ENCODE assay signal across 9 mouse cellular contexts in genomic region chr4:151107131-151108001, GRCm38 (mm10). TPM values are rescaled to one million over a fixed set of nuclear protein-coding genes. Genes with fewer than 3 reads are reported as not detected.
DNase-seq lines count a peak whose midpoint lies in the region; ATAC-seq and TF ChIP-seq lines count a peak whose summit lies in the region.
"Had no signal": no experiment of that assay in that cellular context is flagged by ENCODE, and none has a peak within 500 bp of the region (broad histone marks: within the 10 kb centered on the region; RNA-seq: fewer than 3 reads in every experiment).

No protein-coding gene starts in this region.

- peak overlapping the region; percentile 60 for H3K4me2 ChIP-seq in forebrain, postnatal 0 days (ENCODE audit: low read depth)
- peak overlapping the region; percentile 90 for H3K4me2 ChIP-seq in midbrain, embryonic 11.5 days

- H3K27me3 ChIP-seq in kidney, adult 2 months (replicated peaks; ENCODE audit: control insufficient read depth, insufficient read depth, low read length), result no peaks in the 10 kb centered on the region
- no peaks in the 10 kb centered on the region for H3K27me3 ChIP-seq in forebrain, postnatal 0 days (ENCODE audit: insufficient read depth, low read length)
- peaks cover 9% of the 10 kb centered on the region for H3K27me3 ChIP-seq in midbrain, embryonic 11.5 days (ENCODE audit: control insufficient read depth, insufficient read depth, low read length)
- H3K27me3 ChIP-seq in testis, adult 2 months (ENCODE audit: control insufficient read depth, insufficient read depth, low read length), result no peaks in the 10 kb centered on the region

- no peaks in the 10 kb centered on the region for H3K36me3 ChIP-seq in kidney, adult 2 months (ENCODE audit: control insufficient read depth, insufficient read depth, low read length)
- H3K36me3 ChIP-seq in forebrain, postnatal 0 days (ENCODE audit: insufficient read depth), result no peaks in the 10 kb centered on the region
- no peaks in the 10 kb centered on the region for H3K36me3 ChIP-seq in midbrain, embryonic 11.5 days (ENCODE audit: control insufficient read depth, insufficient read depth, low read length)
- no peaks in the 10 kb centered on the region for H3K36me3 ChIP-seq in testis, adult 2 months (ENCODE audit: control insufficient read depth, insufficient read depth, low read length)

- H3K4me3 ChIP-seq in kidney, adult 2 months (ENCODE audit: insufficient read depth, low read depth, low read length), result peak overlapping the region; percentile 49
- peak overlapping the region; percentile 96 for H3K4me3 ChIP-seq in forebrain, postnatal 0 days (ENCODE audit: low read depth, low read length)
- peak overlapping the region; percentile 83 for H3K4me3 ChIP-seq in midbrain, embryonic 11.5 days (ENCODE audit: low read depth, low read length)
- H3K4me3 ChIP-seq in testis, adult 2 months (ENCODE audit: control insufficient read depth, low read depth, low read length), result peak overlapping the region; percentile 80

- WGBS in kidney, adult 2 months, result 2% methylated on average over 59 of the region's 60 CpGs
- WGBS in forebrain, postnatal 0 days, result 1% methylated on average over 55 of the region's 60 CpGs
- 4% methylated on average over 59 of the region's 60 CpGs for WGBS in midbrain, embryonic 11.5 days

- peak overlapping the region; percentile 96 for H3K9ac ChIP-seq in forebrain, postnatal 0 days
- peak overlapping the region; percentile 93 for H3K9ac ChIP-seq in midbrain, embryonic 11.5 days (ENCODE audit: low read length)

- TF ChIP-seq POLR2A in kidney, adult 2 months (IDR thresholded peaks at IDR 0.05; ENCODE audit: low read depth, low read length), result no peak
- no peak for TF ChIP-seq POLR2A in testis, adult 2 months (IDR thresholded peaks at IDR 0.05; ENCODE audit: control insufficient read depth, low read depth, low read length)

- no peaks in the 10 kb centered on the region for H3K9me3 ChIP-seq in forebrain, postnatal 0 days (ENCODE audit: low read length)
- H3K9me3 ChIP-seq in midbrain, embryonic 11.5 days (ENCODE audit: control insufficient read depth, low read length), result no peaks in the 10 kb centered on the region

- ATAC-seq in forebrain, postnatal 0 days, result peak; percentile 34
- ATAC-seq in midbrain, embryonic 11.5 days (ENCODE audit: low FRiP score), result peak; percentile 20; the same call in 1 of the 2 replicates

- H3K4me1 ChIP-seq in kidney, adult 2 months (ENCODE audit: control insufficient read depth, insufficient read depth, low read length), result no peaks in the 10 kb centered on the region
- peaks cover 25% of the 10 kb centered on the region for H3K4me1 ChIP-seq in forebrain, postnatal 0 days (ENCODE audit: insufficient read depth)
- H3K4me1 ChIP-seq in midbrain, embryonic 11.5 days (ENCODE audit: control insufficient read depth, insufficient read depth, low read length), result peaks cover 21% of the 10 kb centered on the region
- peaks cover 10% of the 10 kb centered on the region for H3K4me1 ChIP-seq in testis, adult 2 months (ENCODE audit: control insufficient read depth, insufficient read depth, low read length)

- DNase-seq in kidney, adult 2 months, result no peak
- DNase-seq in kidney, adult 18-20 months, result no peak
- DNase-seq in cerebellum, adult 18-20 months, result peak; percentile 66 to 77
- DNase-seq in forebrain, postnatal 0 days, result peak; percentile 85
- DNase-seq in layer of hippocampus, postnatal 25 days (ENCODE audit: extremely low spot score in 1 of 2, low spot score in 1 of 2), result peak; percentile 44 to 48
- peak; percentile 96 for DNase-seq in midbrain, embryonic 11.5 days (ENCODE audit: low spot score, missing footprints)
- no peak for DNase-seq in thymus, adult 18-20 months

- no peak overlapping the region for H3K27ac ChIP-seq in kidney, adult 2 months (ENCODE audit: insufficient read depth, low read depth, low read length)
- H3K27ac ChIP-seq in forebrain, postnatal 0 days (ENCODE audit: low read depth, low read length), result peak overlapping the region; percentile 98
- peak overlapping the region; percentile 88 for H3K27ac ChIP-seq in midbrain, embryonic 11.5 days (ENCODE audit: low read depth, low read length)
- H3K27ac ChIP-seq in testis, adult 2 months (ENCODE audit: control insufficient read depth, insufficient read depth, low read depth, low read length), result no peak overlapping the region

- no peak for TF ChIP-seq CTCF in kidney, adult 2 months (conservative IDR thresholded peaks at IDR 0.05; ENCODE audit: insufficient read depth, insufficient read length, low read depth, low read length)
- no peak for TF ChIP-seq CTCF in forebrain, postnatal 0 days (IDR thresholded peaks at IDR 0.05; ENCODE audit: low read depth)
- TF ChIP-seq CTCF in testis, adult 2 months (IDR thresholded peaks at IDR 0.05; ENCODE audit: control insufficient read depth, insufficient read depth, insufficient replicate concordance, low read depth, low read length), result no peak

RNA-seq across cellular contexts. Expression of gene Gm13090, which starts 18.0 kb away (rescaled TPM):
- polyA plus RNA-seq in kidney, adult 2 months (2012; rRNA removed), result not detected in 2 replicates
- not detected in 2 replicates for total RNA-seq in forebrain, postnatal 0 days (2014; rRNA removed)
- not detected in 2 replicates for polyA plus RNA-seq in forebrain, postnatal 0 days (2015; fragmentation: Nextera tagmentation; extraction: Ambion mirVana)
- not detected for total RNA-seq in layer of hippocampus, postnatal 25 days (2021)
- polyA plus RNA-seq in midbrain, embryonic 11.5 days (2014; fragmentation: Nextera tagmentation; extraction: Ambion mirVana), result not detected in 2 replicates
- polyA plus RNA-seq in testis, adult 2 months (2012; rRNA removed), result not detected in 2 replicates
- total RNA-seq: MEL had no signal

RNA-seq across cellular contexts. Expression of gene Vamp3, which starts 49.6 kb away (rescaled TPM):
- 29.4 and 40.6 TPM in 2 replicates for polyA plus RNA-seq in kidney, adult 2 months (2012; rRNA removed)
- 37.9 and 47.1 TPM in 2 replicates for total RNA-seq in forebrain, postnatal 0 days (2014; rRNA removed)
- polyA plus RNA-seq in forebrain, postnatal 0 days (2015; fragmentation: Nextera tagmentation; extraction: Ambion mirVana), result 39.2 and 48.8 TPM in 2 replicates
- 10 to 100 TPM; 35.0 to 35.1 TPM for total RNA-seq in layer of hippocampus, postnatal 25 days (2021)
- polyA plus RNA-seq in midbrain, embryonic 11.5 days (2014; fragmentation: Nextera tagmentation; extraction: Ambion mirVana), result 80.3 and 87.9 TPM in 2 replicates
- 39.9 and 47.1 TPM in 2 replicates for polyA plus RNA-seq in testis, adult 2 months (2012; rRNA removed)

Comparison
In these comparisons a context has a peak if more than half of its experiments do, and no peak if none do; other contexts are left out.
1. DNase-seq: peak in cerebellum, adult 18-20 months (2 of 2), forebrain, postnatal 0 days (single experiment), layer of hippocampus, postnatal 25 days (2 of 2) and midbrain, embryonic 11.5 days (single experiment); none in kidney, adult 2 months (single experiment), kidney, adult 18-20 months (single experiment) and thymus, adult 18-20 months (0 of 2).
2. H3K27ac ChIP-seq: peak in forebrain, postnatal 0 days (single experiment) and midbrain, embryonic 11.5 days (single experiment); none in kidney, adult 2 months (single experiment) and testis, adult 2 months (single experiment).
3. Peak in every context shown above with its lines, with median percentiles within 50 percentile points of each other: H3K4me3 ChIP-seq.